Mouse (Mus musculus) MEL (cell line): ENCODE results near the gene Nop10.

Experiments
- CHD1 ChIP-seq: IDR thresholded peaks from 2 replicates; pipeline ENCODE4 v1.6.1; 2012; ENCODE audit warnings: low read depth, mild to moderate bottlenecking, inconsistent platforms, low read length, improper control_type of control experiment
- CTCF ChIP-seq, 3 experiments: IDR thresholded peaks in 2 of 3; conservative IDR thresholded peaks in 1 of 3; 2 replicates each; pipeline ENCODE4 v1.5.1; 2011 to 2012; ENCODE audit warnings: low read length in 3 of 3, low read depth in 2 of 3, mild to moderate bottlenecking in 2 of 3, improper control_type of control experiment in 1 of 3, inconsistent platforms in 1 of 3, mixed read lengths in 1 of 3, moderate library complexity in 1 of 3; ENCODE audit not compliant: control insufficient read depth in 1 of 3, insufficient read depth in 1 of 3, poor library complexity in 1 of 3, severe bottlenecking in 1 of 3
- E2F4 ChIP-seq: IDR thresholded peaks from 2 replicates; pipeline ENCODE4 v1.6.1; 2011; ENCODE audit warnings: low read depth, low read length, improper control_type of control experiment, borderline replicate concordance
- JUND ChIP-seq: IDR thresholded peaks from 2 replicates; pipeline ENCODE4 v1.6.1; 2011; ENCODE audit warnings: low read depth, mild to moderate bottlenecking, improper control_type of control experiment, low read length
- KAT2A ChIP-seq: conservative IDR thresholded peaks from 2 replicates; pipeline ENCODE4 v1.6.1; 2012; ENCODE audit warnings: low read depth, low read length, improper control_type of control experiment, inconsistent platforms
- MAFK ChIP-seq: IDR thresholded peaks from 2 replicates; pipeline ENCODE4 v1.6.1; 2011; ENCODE audit warnings: low read depth, mild to moderate bottlenecking, low read length, improper control_type of control experiment, borderline replicate concordance
- POLR2A ChIP-seq, 2 experiments: IDR thresholded peaks; 2 replicates each; pipeline ENCODE4 v1.6.1; 2011 to 2012; ENCODE audit warnings: low read length in 2 of 2, mild to moderate bottlenecking in 2 of 2, control low read depth in 1 of 2, improper control_type of control experiment in 1 of 2, low read depth in 1 of 2, moderate library complexity in 1 of 2; ENCODE audit not compliant: control insufficient read depth in 1 of 2, insufficient read depth in 1 of 2, poor library complexity in 1 of 2
- SMC3 ChIP-seq: IDR thresholded peaks from 2 replicates; pipeline ENCODE4 v1.6.1; 2011; ENCODE audit warnings: low read depth, low read length, improper control_type of control experiment
- TBP ChIP-seq: IDR thresholded peaks from 2 replicates; pipeline ENCODE4 v1.8.0; 2011; ENCODE audit warnings: low read depth, low read length, improper control_type of control experiment
- UBTF ChIP-seq: IDR thresholded peaks from 2 replicates; pipeline ENCODE4 v1.6.1; 2012; ENCODE audit warnings: low read depth, mild to moderate bottlenecking, inconsistent platforms, low read length, improper control_type of control experiment, moderate library complexity, borderline replicate concordance; ENCODE audit not compliant: insufficient read depth

GRCm38 (mm10) chr2:112308671-112309070 is 46.9 kb downstream of the Nop10 start:
- TF ChIP-seq POLR2A (IDR thresholded peaks at IDR 0.05; ENCODE audit: control insufficient read depth in 1 of 2, insufficient read depth in 1 of 2, low read depth in 1 of 2, low read length in 2 of 2, poor library complexity in 1 of 2): no peak
- TF ChIP-seq E2F4: no peak
- no peak for TF ChIP-seq CTCF (IDR thresholded peaks at IDR 0.05 in 2 of 3, conservative IDR thresholded peaks at IDR 0.05 in 1 of 3; ENCODE audit: control insufficient read depth in 1 of 3, insufficient read depth in 1 of 3, low read depth in 2 of 3, low read length in 3 of 3, poor library complexity in 1 of 3, severe bottlenecking in 1 of 3)
- TF ChIP-seq MAFK: no peak
- TF ChIP-seq TBP: no peak
- no peak for TF ChIP-seq KAT2A
- no peak for TF ChIP-seq JUND
- no peak for TF ChIP-seq UBTF
- no peak for TF ChIP-seq CHD1
- TF ChIP-seq SMC3: no peak
